Mouse (Mus musculus) heart, embryonic 13.5 days (tissue): ENCODE measurements at regions not wholly inside any gene's neighbourhood (a gene's known extent, or its start where the extent isn't known, plus 50 kb on each side); places are given as distances from the start of the nearest gene placed in this dataset.

ENCODE experiments used
- ATAC-seq: fragments of 200-750 bp; cut with Nextera tagmentation; 2 replicates; pipeline ENCODE4 v1.8.0; 2017; ENCODE audit warnings: moderate TSS enrichment; ENCODE audit not compliant: insufficient number of reproducible peaks, low FRiP score, low TSS enrichment; ENCODE audit errors: extremely low read depth
- H3K27ac ChIP-seq: fragments of 300-500 bp; sonication (generic); replicated peaks from 2 replicates; pipeline ENCODE4 v1.5.1; 2015; ENCODE audit warnings: moderate library complexity, mild to moderate bottlenecking, inconsistent platforms
- H3K27me3 ChIP-seq: fragments of 300-500 bp; sonication (generic); replicated peaks from 2 replicates; pipeline ENCODE4 v1.6.1; 2015; ENCODE audit warnings: mild to moderate bottlenecking, inconsistent platforms
- H3K36me3 ChIP-seq: fragments of 300-500 bp; sonication (generic); 2 replicates; pipeline ENCODE4 v1.6.1; 2015; ENCODE audit warnings: mild to moderate bottlenecking, inconsistent platforms
- H3K4me1 ChIP-seq: fragments of 300-500 bp; sonication (generic); 2 replicates; pipeline ENCODE4 v1.6.1; 2015; ENCODE audit warnings: inconsistent platforms
- H3K4me2 ChIP-seq: fragments of 300-500 bp; sonication (generic); 2 replicates; pipeline ENCODE4 v1.6.1; 2015; ENCODE audit warnings: inconsistent platforms, mild to moderate bottlenecking, moderate library complexity
- H3K4me3 ChIP-seq: fragments of 300-500 bp; sonication (generic); 2 replicates; pipeline ENCODE4 v1.5.1; 2015; ENCODE audit warnings: moderate library complexity, mild to moderate bottlenecking, inconsistent platforms
- H3K9ac ChIP-seq: fragments of 300-500 bp; sonication (generic); 2 replicates; pipeline ENCODE4 v1.6.1; 2015; ENCODE audit warnings: inconsistent platforms, mild to moderate bottlenecking, moderate library complexity
- H3K9me3 ChIP-seq: fragments of 300-500 bp; sonication (generic); 2 replicates; pipeline ENCODE4 v1.6.1; 2016; ENCODE audit warnings: inconsistent platforms
- WGBS: fragments of 180-500 bp; shearing (Covaris S2); methylation state at CpG from one replicate; pipeline ENCODE4 v1.1.7; 2015; ENCODE audit warnings: mixed read lengths; 5-methylcytosine and 5-hydroxymethylcytosine counted together

DNA sequence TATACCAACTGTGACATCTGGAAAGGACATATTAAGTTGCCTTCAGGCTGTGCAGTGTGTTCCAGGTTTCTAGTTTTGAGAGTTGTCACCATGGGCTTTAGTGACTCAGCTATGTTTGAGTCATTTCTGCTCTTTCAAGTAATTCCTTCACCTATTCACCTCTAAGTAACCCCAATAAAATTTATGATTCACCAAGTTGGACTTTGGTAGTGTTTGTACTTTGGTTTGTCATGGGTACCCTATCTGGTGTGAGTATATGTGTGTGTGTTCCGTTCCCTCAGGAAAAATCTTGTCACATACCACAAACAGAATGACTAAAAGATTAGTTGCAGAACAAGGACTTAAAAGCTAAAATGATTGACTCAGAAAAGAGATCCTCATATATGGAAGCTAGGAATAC, 76.8 kb upstream of the Crbn start:
- WGBS, result 77% methylated on average over 1 of the region's 1 CpGs

DNA sequence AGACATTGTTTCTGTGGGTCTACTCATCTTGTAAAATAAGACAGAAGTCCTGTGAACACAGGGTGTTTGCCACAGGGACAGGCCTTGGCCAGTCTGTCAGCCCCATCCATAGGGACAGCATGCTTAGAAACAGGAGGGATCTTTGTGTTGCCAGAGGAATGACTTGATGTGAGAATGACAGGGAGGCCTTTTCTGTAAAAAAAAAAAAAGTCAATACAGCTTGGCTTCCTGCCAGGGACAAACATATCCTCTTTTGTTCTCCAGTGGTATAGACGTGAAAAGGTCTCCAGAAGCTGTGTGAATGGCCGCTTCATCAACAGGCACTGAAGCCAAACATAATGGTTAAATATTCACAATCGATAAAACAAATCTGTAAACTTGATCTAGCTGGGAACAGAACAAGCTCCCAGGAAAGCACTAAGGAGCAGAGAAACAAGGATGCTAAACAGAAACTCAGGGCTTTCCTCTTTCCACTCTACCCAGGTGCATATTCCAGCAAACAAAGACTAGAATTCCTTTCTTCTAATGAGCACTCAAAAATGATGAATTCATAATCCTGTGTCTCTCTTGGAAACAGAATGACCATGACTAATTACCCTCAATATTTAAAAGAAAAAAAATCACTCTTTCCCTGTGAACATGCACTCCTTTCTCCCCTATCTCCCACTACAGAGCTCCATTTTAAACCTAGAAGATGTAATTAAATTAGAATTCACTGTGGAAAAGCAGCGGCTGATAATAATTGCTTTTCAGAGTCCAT, 92.2 kb upstream of the Crbn start:
- ATAC-seq, result no peak
- H3K36me3 ChIP-seq, result no peaks in the 10 kb centered on the region
- H3K9me3 ChIP-seq, result no peaks in the 10 kb centered on the region
- H3K4me1 ChIP-seq, result no peaks in the 10 kb centered on the region
- no peak overlapping the region for H3K4me3 ChIP-seq
- H3K9ac ChIP-seq, result no peak overlapping the region
- no peak overlapping the region for H3K4me2 ChIP-seq
- 51% methylated on average over 4 of the region's 4 CpGs for WGBS
- no peak overlapping the region for H3K27ac ChIP-seq
- no peaks in the 10 kb centered on the region for H3K27me3 ChIP-seq

More for the DNA sequence above, 76.8 kb upstream of the Crbn start:
- no peaks in the 10 kb centered on the region for H3K36me3 ChIP-seq
- no peak overlapping the region for H3K27ac ChIP-seq
- no peak overlapping the region for H3K4me2 ChIP-seq
- no peak for ATAC-seq
- peaks cover 6% of the 10 kb centered on the region; the same call in 1 of the 2 replicates for H3K9me3 ChIP-seq
- no peaks in the 10 kb centered on the region for H3K4me1 ChIP-seq
- H3K9ac ChIP-seq, result no peak overlapping the region
- no peak overlapping the region for H3K4me3 ChIP-seq
- no peaks in the 10 kb centered on the region for H3K27me3 ChIP-seq

DNA sequence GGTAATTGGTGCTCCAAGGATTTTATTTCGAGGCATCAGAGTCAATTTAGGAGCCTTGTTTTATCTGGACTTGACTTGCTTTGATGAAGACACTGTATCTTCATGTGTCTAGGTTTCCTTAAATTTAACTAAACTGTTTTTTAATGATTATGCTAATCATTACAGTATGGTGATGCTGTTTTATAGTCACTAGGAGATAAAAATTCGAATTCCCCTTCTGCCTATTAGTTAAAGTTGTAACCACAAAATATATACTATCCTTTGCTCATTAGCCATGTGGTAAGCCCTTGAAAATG, 92.7 kb upstream of the Crbn start:
- no peak overlapping the region for H3K27ac ChIP-seq
- no peaks in the 10 kb centered on the region for H3K9me3 ChIP-seq
- no peak overlapping the region for H3K4me3 ChIP-seq
- H3K4me2 ChIP-seq, result no peak overlapping the region
- WGBS, result 49% methylated on average over 2 of the region's 2 CpGs
- H3K4me1 ChIP-seq, result no peaks in the 10 kb centered on the region
- H3K27me3 ChIP-seq, result no peaks in the 10 kb centered on the region
- H3K9ac ChIP-seq, result no peak overlapping the region
- no peaks in the 10 kb centered on the region for H3K36me3 ChIP-seq
- ATAC-seq, result no peak

DNA sequence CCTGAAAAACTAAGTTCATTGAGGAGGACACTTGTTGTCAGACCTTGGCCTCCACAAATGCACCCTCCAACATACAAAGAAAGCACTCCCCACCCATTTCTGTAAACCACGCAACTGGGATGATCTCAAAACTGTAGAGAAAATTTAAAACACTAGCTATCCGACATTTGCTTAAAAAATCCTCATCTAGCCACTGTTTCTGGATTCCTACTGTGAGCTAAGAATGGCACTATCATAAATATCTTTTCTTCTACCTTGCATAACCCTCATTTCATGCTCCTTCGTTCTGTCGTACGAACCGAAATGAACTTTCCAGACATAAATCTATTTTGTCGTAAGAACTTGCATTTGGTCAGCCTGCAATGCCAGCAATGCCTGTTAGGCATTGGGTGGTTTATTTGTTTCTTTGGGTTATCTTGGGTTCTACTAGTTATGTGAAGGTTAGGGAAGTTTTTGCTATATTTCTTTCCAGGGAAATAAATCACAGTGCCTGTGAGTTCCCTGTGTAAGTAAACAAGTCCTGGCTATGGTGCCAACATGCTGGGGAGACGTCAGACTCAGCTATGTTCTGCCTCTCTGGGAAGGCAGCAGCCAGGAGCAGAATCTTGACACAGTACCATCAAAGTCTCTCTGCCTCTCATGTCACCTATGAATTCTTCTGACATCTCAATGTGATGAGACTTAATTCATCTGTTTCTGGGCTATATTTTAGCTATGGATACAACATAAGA, 104.2 kb upstream of the Crbn start:
- no peaks in the 10 kb centered on the region for H3K27me3 ChIP-seq

DNA sequence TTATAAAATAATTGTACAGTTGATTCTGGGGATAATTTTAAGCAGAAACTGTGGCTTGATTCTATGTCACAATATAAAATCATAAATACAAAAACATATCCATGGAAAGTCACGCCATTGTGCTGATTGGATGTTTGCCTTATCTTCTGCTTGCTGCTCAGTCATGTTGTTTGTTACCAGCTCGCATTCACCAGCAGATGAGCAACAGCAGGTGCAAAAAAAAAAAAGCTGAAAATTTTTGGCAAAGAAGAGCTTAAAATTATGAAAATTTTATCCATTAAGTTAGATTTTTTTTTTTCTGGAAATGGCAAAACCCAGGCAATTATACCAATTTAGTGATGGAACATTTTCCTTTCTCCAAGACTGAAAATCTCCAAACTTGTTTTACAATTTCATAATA, 115.2 kb upstream of the Crbn start:
- ATAC-seq, result no peak
- H3K9ac ChIP-seq, result no peak overlapping the region
- WGBS, result 56% methylated on average over 2 of the region's 2 CpGs

More for the DNA sequence above, 104.2 kb upstream of the Crbn start:
- Histone ChIP-seq H3K4me3 (no peak overlapping the region), H3K9ac (no peak overlapping the region), H3K27ac (no peak overlapping the region), H3K36me3 (no peaks in the 10 kb centered on the region), H3K4me1 (no peaks in the 10 kb centered on the region), H3K9me3 (no peaks in the 10 kb centered on the region), H3K4me2 (no peak overlapping the region)
- ATAC-seq, result no peak
- WGBS, result 81% methylated on average over 8 of the region's 8 CpGs

DNA sequence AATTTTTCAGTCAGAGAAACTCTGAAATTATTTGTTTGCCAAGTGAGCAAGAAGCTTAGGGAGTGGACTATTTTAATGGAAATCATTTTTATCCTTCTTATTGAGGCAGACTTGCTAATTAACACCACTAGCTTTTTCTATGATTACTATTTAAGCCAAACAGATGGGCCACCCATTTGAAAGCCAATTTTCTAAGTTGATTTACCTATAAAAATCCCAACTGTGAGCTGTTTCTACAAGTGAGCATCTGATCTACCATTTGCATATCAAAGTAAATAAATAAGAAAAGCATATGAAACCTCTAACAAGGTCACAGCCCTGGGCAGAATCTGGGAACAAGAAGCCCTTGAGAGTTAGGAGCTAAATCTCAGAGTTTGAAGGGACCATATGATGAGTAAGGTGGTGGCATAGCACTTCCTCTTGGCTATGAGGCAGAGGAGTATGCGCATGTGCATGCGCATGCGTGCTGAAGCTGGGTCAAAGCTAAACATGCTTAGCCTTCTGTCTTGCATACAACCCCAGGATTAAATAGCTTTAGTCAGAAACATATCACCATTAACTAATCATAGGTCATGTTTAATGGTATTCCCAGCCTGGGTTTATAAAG, 116.9 kb upstream of the Crbn start:
- no peak overlapping the region for H3K4me2 ChIP-seq
- H3K36me3 ChIP-seq, result no peaks in the 10 kb centered on the region
- H3K27ac ChIP-seq, result no peak overlapping the region
- ATAC-seq, result no peak
- H3K4me1 ChIP-seq, result no peaks in the 10 kb centered on the region
- H3K9ac ChIP-seq, result no peak overlapping the region
- 90% methylated on average over 3 of the region's 3 CpGs for whole genome bisulfite sequencing
- H3K27me3 ChIP-seq, result no peaks in the 10 kb centered on the region
- no peak overlapping the region for H3K4me3 ChIP-seq
- H3K9me3 ChIP-seq, result no peaks in the 10 kb centered on the region

More for the DNA sequence above, 115.2 kb upstream of the Crbn start:
- H3K4me2 ChIP-seq, result no peak overlapping the region
- no peaks in the 10 kb centered on the region for H3K4me1 ChIP-seq
- no peaks in the 10 kb centered on the region for H3K9me3 ChIP-seq
- H3K4me3 ChIP-seq, result no peak overlapping the region
- no peak overlapping the region for H3K27ac ChIP-seq
- no peaks in the 10 kb centered on the region for H3K36me3 ChIP-seq
- H3K27me3 ChIP-seq, result no peaks in the 10 kb centered on the region

DNA sequence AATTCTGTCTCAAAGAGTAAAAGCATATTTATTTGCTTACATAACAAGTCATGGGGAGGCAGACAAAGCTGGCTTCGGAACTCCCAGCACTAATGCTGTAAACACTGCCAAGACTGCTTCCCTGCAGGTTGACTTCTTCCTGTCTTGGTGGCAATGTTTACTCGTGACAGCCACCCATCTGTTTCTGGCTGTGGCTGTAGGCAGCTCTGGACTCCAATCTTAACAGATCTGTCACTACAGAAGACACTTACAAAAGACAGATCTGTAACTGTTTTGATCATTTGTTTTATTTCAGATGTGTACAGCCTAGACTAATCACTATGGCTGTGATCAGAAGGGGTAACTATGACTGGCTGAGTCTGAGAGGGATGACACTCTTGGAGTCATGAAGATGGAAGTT, 121.1 kb upstream of the Crbn start:
- H3K4me3 ChIP-seq, result no peak overlapping the region
- WGBS, result 38% methylated on average over 2 of the region's 2 CpGs
- no peak overlapping the region for H3K4me2 ChIP-seq
- H3K9me3 ChIP-seq, result peaks cover 6% of the 10 kb centered on the region; the same call in 1 of the 2 replicates
- no peaks in the 10 kb centered on the region for H3K4me1 ChIP-seq
- H3K9ac ChIP-seq, result no peak overlapping the region
- H3K27ac ChIP-seq, result no peak overlapping the region
- H3K36me3 ChIP-seq, result no peaks in the 10 kb centered on the region
- no peak for ATAC-seq
- H3K27me3 ChIP-seq, result no peaks in the 10 kb centered on the region

DNA sequence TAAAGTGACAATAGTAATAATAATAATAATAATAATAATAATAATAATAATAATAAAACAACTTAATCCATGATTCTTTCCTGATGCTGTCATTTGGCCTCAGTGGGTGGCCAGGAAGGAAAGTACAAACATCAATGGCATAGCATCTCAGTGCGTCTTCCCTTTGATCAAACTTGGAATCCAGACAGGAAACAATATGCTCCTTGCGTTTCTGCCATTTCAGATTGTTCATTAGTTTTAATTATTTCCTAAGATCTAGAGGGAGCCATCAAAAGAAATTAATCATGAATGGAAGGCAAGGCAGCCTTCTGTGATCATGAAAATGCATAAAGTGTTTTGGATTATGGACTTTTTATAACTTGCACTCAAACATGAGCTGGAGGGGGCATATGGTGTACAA, 125.6 kb upstream of the Crbn start:
- H3K4me1 ChIP-seq, result no peaks in the 10 kb centered on the region
- H3K4me2 ChIP-seq, result no peak overlapping the region
- no peak overlapping the region for H3K27ac ChIP-seq
- no peaks in the 10 kb centered on the region for H3K27me3 ChIP-seq
- no peaks in the 10 kb centered on the region for H3K36me3 ChIP-seq
- ATAC-seq, result no peak
- H3K9ac ChIP-seq, result no peak overlapping the region
- H3K9me3 ChIP-seq, result peaks cover 16% of the 10 kb centered on the region; the same call in 1 of the 2 replicates
- 83% methylated on average over 2 of the region's 2 CpGs for WGBS
- H3K4me3 ChIP-seq, result no peak overlapping the region

DNA sequence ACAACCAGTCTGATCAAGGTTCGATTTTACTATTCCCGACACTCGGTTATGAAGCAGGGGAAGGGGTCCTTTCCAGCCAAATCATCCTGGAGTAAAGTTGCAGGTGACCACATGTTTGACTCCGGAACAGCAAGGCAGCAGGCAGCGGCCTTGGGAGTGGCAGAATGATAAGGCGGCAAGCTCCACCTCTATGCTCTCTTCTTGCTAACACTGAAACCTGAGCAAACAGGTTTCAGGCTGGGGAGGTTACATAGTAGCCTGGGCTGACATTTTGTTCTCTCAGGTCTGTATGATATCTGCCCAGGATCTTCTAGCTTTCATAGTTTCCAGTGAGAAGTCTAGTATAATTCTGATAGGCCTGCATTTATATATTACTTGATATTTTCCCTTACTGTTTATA, 133.7 kb upstream of the Crbn start:
- no peaks in the 10 kb centered on the region for H3K4me1 ChIP-seq
- 56% methylated on average over 6 of the region's 6 CpGs for WGBS
- no peak overlapping the region for H3K4me2 ChIP-seq
- no peaks in the 10 kb centered on the region for H3K36me3 ChIP-seq
- H3K4me3 ChIP-seq, result no peak overlapping the region
- H3K27ac ChIP-seq, result no peak overlapping the region
- H3K27me3 ChIP-seq, result no peaks in the 10 kb centered on the region
- H3K9me3 ChIP-seq, result no peaks in the 10 kb centered on the region
- H3K9ac ChIP-seq, result no peak overlapping the region
- ATAC-seq, result no peak

DNA sequence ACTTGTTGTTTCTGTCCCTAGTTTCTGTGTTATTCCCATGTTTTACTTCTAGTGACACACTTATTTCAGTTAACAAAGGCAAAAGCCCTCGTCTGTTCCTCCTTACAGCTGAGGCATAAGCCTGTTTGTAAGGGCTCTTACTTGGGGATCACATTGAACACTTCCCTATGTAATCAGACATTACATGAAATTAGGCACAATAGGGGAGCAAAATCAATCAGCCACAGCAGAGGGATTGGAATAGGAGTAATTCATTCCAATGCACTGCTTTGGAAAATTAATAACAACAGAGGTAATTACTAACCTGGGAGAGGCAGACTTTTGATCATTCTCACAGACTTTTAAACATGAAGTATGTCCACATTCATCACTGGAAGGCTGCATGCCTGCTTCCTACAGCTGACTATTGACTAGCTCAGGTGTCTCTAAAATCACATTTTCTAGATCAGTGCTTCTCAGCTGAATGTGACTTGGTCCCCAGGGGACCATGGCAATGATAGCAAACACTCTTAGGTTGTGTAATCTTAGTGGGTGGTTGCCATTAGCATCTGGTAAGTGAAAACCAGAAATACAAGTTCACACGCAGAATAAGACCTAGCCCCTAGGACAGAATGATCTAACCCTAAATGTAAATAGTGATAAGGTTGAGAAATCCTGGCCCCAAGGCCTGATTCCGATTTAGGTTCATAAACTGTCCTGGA, 146.5 kb upstream of the Crbn start:
- Histone ChIP-seq H3K36me3 (no peaks in the 10 kb centered on the region), H3K9ac (no peak overlapping the region), H3K27me3 (no peaks in the 10 kb centered on the region), H3K4me2 (no peak overlapping the region), H3K4me3 (no peak overlapping the region), H3K9me3 (no peaks in the 10 kb centered on the region), H3K4me1 (no peaks in the 10 kb centered on the region), H3K27ac (no peak overlapping the region)
- no peak for ATAC-seq
- WGBS, result 56% methylated on average over 3 of the region's 3 CpGs

DNA sequence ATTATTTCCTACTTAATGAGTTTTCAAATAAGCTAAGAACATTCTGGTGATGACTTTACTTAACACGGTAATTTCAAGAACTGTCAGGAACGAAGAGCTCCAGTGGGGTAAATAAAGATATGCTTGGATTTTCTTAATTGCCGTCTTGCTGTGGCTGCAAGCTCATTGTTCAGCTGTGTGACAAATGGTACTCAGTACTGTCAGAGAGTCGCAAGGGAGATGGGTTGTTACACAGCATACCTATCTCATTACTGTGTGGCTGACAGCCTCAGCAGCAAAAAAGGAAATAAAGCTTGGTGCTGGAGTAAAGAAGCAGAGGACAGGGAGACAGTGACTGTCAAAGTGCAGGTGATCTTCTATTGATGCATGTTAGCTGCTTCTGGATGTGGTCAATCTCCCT, 151.0 kb upstream of the Crbn start:
- no peak overlapping the region for H3K4me3 ChIP-seq
- no peak overlapping the region for H3K4me2 ChIP-seq
- no peak for ATAC-seq
- no peak overlapping the region for H3K9ac ChIP-seq
- H3K4me1 ChIP-seq, result no peaks in the 10 kb centered on the region
- no peak overlapping the region for H3K27ac ChIP-seq
- no peaks in the 10 kb centered on the region for H3K9me3 ChIP-seq
- WGBS, result 47% methylated on average over 4 of the region's 4 CpGs
- no peaks in the 10 kb centered on the region for H3K27me3 ChIP-seq
- H3K36me3 ChIP-seq, result no peaks in the 10 kb centered on the region
